Mouse (Mus musculus) midbrain, postnatal 0 days (tissue): ENCODE results near the gene 1810010D01Rik. TPM values are rescaled to one million over a fixed set of nuclear protein-coding genes. Genes with fewer than 3 reads are reported as not detected.

Experiments
- ATAC-seq: fragments of 200-750 bp; cut with Nextera tagmentation; 2 replicates; pipeline ENCODE4 v1.8.0; 2017; ENCODE audit warnings: moderate number of reproducible peaks, mild to moderate bottlenecking, moderate TSS enrichment, moderate library complexity; ENCODE audit not compliant: low FRiP score
- DNase-seq: peaks from one replicate; pipeline ENCODE4 v3.0.0-alpha.2; 2015; ENCODE audit warnings: low spot score
- H3K27ac ChIP-seq: fragments of 300-500 bp; sonication (generic); 2 replicates; pipeline ENCODE4 v1.5.1; 2014; ENCODE audit warnings: low read depth, mild to moderate bottlenecking, low read length, mixed read lengths
- H3K27me3 ChIP-seq: fragments of 300-500 bp; sonication (generic); 2 replicates; pipeline ENCODE4 v1.6.1; 2014; ENCODE audit warnings: low read length, control low read depth, mixed read lengths; ENCODE audit not compliant: insufficient read depth
- H3K36me3 ChIP-seq: fragments of 300-500 bp; sonication (generic); 2 replicates; pipeline ENCODE4 v1.6.1; 2014; ENCODE audit warnings: low read length, control low read depth, mixed read lengths; ENCODE audit not compliant: insufficient read depth
- H3K4me1 ChIP-seq: fragments of 300-500 bp; sonication (generic); 2 replicates; pipeline ENCODE4 v1.6.1; 2014; ENCODE audit warnings: mild to moderate bottlenecking, control low read depth, antibody characterized with exemption, low read length, mixed read lengths; ENCODE audit not compliant: insufficient read depth
- H3K4me2 ChIP-seq: fragments of 300-500 bp; sonication (generic); 2 replicates; pipeline ENCODE4 v1.6.1; 2014; ENCODE audit warnings: low read depth, mild to moderate bottlenecking, low read length, mixed read lengths; ENCODE audit not compliant: poor library complexity, severe bottlenecking
- H3K4me3 ChIP-seq: fragments of 300-500 bp; sonication (generic); 2 replicates; pipeline ENCODE4 v1.5.1; 2014; ENCODE audit warnings: low read depth, mild to moderate bottlenecking, low read length, moderate library complexity
- H3K9ac ChIP-seq: fragments of 300-500 bp; sonication (generic); replicated peaks from 2 replicates; pipeline ENCODE4 v1.6.1; 2014; ENCODE audit warnings: mild to moderate bottlenecking, low read length, moderate library complexity, mixed read lengths; ENCODE audit not compliant: poor library complexity, severe bottlenecking
- H3K9me3 ChIP-seq: fragments of 300-500 bp; sonication (generic); 2 replicates; pipeline ENCODE4 v1.6.1; 2016; ENCODE audit warnings: low read length, control low read depth
- CTCF ChIP-seq: IDR thresholded peaks from 2 replicates; pipeline ENCODE4 v1.5.1; 2016; ENCODE audit warnings: antibody characterized with exemption, mild to moderate bottlenecking
- WGBS: fragments of 180-500 bp; shearing (Covaris S2); extraction: QIAGEN DNeasy Blood & Tissue Kit; methylation state at CpG from one replicate; pipeline ENCODE4 v1.1.7; 2014; 5-methylcytosine and 5-hydroxymethylcytosine counted together
- polyA plus RNA-seq: library from polyadenylated mRNA; unstranded; fragments of >200 nt; fragmentation: Nextera tagmentation; extraction: Ambion mirVana; gene quantifications from 2 replicates; pipeline ENCODE4 v1.2.1, GENCODE M21; 2015
- total RNA-seq: library from RNA; depleted of rRNA; stranded (reverse); fragments of >200 nt; gene quantifications from 2 replicates; pipeline ENCODE4 v1.2.3, GENCODE M21; 2014

1810010D01Rik gene
- total and polyA plus RNA-seq, 2 experiments from 2014 or later, result not detected

GRCm38 (mm10) chr7:145206801-145207200, 1.1 kb downstream of the 1810010D01Rik start:
- Histone ChIP-seq H3K9ac (no peak overlapping the region), H3K27me3 (no peaks in the 10 kb centered on the region), H3K4me1 (peaks cover 11% of the 10 kb centered on the region), H3K4me2 (no peak overlapping the region), H3K27ac (peak overlapping the region; percentile 67), H3K36me3 (no peaks in the 10 kb centered on the region), H3K9me3 (no peaks in the 10 kb centered on the region), H3K4me3 (no peak overlapping the region)
- ATAC-seq, result no peak
- 62% methylated on average over 6 of the region's 6 CpGs for WGBS
- no peak for TF ChIP-seq CTCF
- DNase-seq, result no peak

GRCm38 (mm10) chr7:145206056-145206610, 1.8 kb downstream of the 1810010D01Rik start:
- WGBS, result 3% methylated on average over 32 of the region's 34 CpGs
- H3K9ac ChIP-seq, result peak overlapping the region; percentile 2; the same call in 1 of the 2 replicates
- DNase-seq (peak; percentile 82), ATAC-seq (peak; percentile 90)
- TF ChIP-seq CTCF, result no peak
- peak overlapping the region; percentile 23 for H3K4me2 ChIP-seq
- peaks cover 11% of the 10 kb centered on the region for H3K4me1 ChIP-seq
- no peaks in the 10 kb centered on the region for H3K36me3 ChIP-seq
- H3K9me3 ChIP-seq, result no peaks in the 10 kb centered on the region
- H3K27me3 ChIP-seq, result no peaks in the 10 kb centered on the region
- peak overlapping the region; percentile 67 for H3K27ac ChIP-seq
- H3K4me3 ChIP-seq, result no peak overlapping the region

GRCm38 (mm10) chr7:145205363-145205902, 2.5 kb downstream of the 1810010D01Rik start:
- TF ChIP-seq CTCF, result no peak
- peak overlapping the region; percentile 67 for H3K27ac ChIP-seq
- no peak for ATAC-seq
- WGBS, result 83% methylated on average over 4 of the region's 4 CpGs
- no peak overlapping the region for H3K4me2 ChIP-seq
- H3K36me3 ChIP-seq, result no peaks in the 10 kb centered on the region
- H3K9me3 ChIP-seq, result no peaks in the 10 kb centered on the region
- no peak for DNase-seq
- no peaks in the 10 kb centered on the region for H3K27me3 ChIP-seq
- H3K4me3 ChIP-seq, result no peak overlapping the region
- 0 out of 2 replicates have a peak overlapping the region, but pooled peaks have one; percentile 2 for H3K9ac ChIP-seq
- peaks cover 11% of the 10 kb centered on the region for H3K4me1 ChIP-seq

- no peaks in the 10 kb centered on the region for H3K36me3 ChIP-seq
- H3K27me3 ChIP-seq, result no peaks in the 10 kb centered on the region
- no peak for DNase-seq
- H3K4me1 ChIP-seq, result no peaks in the 10 kb centered on the region
- no peaks in the 10 kb centered on the region for H3K9me3 ChIP-seq
- TF ChIP-seq CTCF, result no peak
- no peak for ATAC-seq
- H3K4me2 ChIP-seq, result no peak overlapping the region
- no peak overlapping the region for H3K9ac ChIP-seq
- no peak overlapping the region for H3K4me3 ChIP-seq
- 60% methylated on average over 2 of the region's 2 CpGs for WGBS
- H3K27ac ChIP-seq, result no peak overlapping the region
Measured at GRCm38 (mm10) chr7:145199711-145200110, 8.2 kb downstream of the 1810010D01Rik start.

- no peaks in the 10 kb centered on the region for H3K9me3 ChIP-seq
- H3K27me3 ChIP-seq, result no peaks in the 10 kb centered on the region
- WGBS, result 67% methylated on average over 4 of the region's 4 CpGs
- no peak for ATAC-seq
- H3K4me3 ChIP-seq, result no peak overlapping the region
- no peak overlapping the region for H3K4me2 ChIP-seq
- H3K4me1 ChIP-seq, result no peaks in the 10 kb centered on the region
- no peak for TF ChIP-seq CTCF
- H3K27ac ChIP-seq, result no peak overlapping the region
- H3K36me3 ChIP-seq, result no peaks in the 10 kb centered on the region
- H3K9ac ChIP-seq, result no peak overlapping the region; the same call in 1 of the 2 replicates
- no peak for DNase-seq
Measured at GRCm38 (mm10) chr7:145198223-145198714, 9.7 kb downstream of the 1810010D01Rik start.

- H3K27me3 ChIP-seq, result no peaks in the 10 kb centered on the region
- ATAC-seq, result no peak
- H3K9me3 ChIP-seq, result no peaks in the 10 kb centered on the region
- no peak overlapping the region for H3K9ac ChIP-seq
- H3K4me2 ChIP-seq, result no peak overlapping the region
- 46% methylated on average over 3 of the region's 3 CpGs for WGBS
- H3K27ac ChIP-seq, result no peak overlapping the region
- no peak overlapping the region for H3K4me3 ChIP-seq
- H3K4me1 ChIP-seq, result no peaks in the 10 kb centered on the region
- no peaks in the 10 kb centered on the region for H3K36me3 ChIP-seq
- DNase-seq, result no peak
- TF ChIP-seq CTCF, result no peak
Measured at GRCm38 (mm10) chr7:145197711-145198110, 10.2 kb downstream of the 1810010D01Rik start.
